Mouse (Mus musculus): Measurements from ENCODE around the gene Lpxn.

The Lpxn gene

DNA sequence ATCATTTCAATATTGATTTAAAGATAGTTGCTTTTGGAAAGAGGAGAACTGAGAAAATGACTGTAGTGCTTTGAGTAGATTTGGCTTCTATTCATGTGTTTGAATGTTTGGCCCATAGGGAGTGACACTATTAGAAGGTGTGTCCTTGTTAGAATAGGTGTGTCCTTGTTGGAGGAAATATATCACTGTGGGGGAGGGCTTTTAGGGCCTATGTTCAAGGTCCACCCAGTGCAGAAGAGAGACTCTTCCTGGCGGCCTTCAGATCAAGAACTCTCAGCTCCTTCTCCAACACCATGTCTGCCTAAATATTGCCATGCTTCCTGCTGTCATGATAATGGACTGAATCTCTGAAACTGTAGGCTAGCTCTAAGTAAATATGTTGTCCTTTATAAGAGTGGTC is 8.2 kb downstream of the Lpxn start:
- no peak for DNase-seq (ENCODE audit: low spot score in 2 of 2)

DNA sequence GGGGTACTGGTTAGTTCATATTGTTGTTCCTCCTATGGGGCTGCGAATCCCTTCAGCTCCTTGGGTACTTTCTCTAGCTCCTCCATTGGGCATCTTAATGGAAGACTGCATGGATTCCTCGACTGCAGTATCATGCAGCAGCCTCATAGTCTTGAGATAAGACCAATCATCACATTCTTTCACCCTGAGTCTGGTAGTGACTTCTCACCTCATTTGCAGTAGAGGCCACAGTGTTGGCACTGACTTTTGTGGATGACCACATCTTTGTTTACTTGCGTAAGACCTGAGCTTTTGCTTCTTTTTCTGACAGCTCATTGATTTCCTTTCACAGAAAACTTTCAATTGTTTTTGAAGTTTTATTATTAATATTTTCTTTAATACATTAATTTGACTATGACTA is 9.7 kb downstream of the Lpxn start:
- no peak for DNase-seq (ENCODE audit: low spot score in 2 of 2)

DNA sequence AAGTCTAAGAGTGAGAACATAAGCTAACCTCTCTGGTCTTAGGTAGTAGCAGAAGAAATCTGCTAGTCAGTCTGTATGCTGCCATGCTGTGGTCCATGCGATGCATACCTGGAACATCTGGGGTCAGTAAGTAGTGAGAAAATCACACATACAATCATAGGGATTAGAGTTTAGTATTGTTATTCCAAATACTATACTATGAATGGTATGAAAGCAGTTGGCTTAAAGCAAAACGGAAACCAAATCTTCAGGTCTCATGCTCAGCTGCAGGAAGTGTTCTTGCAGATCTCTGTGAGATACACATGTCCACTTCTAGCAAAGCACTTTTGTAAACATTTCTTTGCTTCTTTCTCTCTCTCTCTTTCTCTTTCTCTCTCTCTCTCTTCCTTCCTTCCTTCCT is 10.2 kb downstream of the Lpxn start:
- no peak for DNase-seq (ENCODE audit: low spot score in 2 of 2)

DNA sequence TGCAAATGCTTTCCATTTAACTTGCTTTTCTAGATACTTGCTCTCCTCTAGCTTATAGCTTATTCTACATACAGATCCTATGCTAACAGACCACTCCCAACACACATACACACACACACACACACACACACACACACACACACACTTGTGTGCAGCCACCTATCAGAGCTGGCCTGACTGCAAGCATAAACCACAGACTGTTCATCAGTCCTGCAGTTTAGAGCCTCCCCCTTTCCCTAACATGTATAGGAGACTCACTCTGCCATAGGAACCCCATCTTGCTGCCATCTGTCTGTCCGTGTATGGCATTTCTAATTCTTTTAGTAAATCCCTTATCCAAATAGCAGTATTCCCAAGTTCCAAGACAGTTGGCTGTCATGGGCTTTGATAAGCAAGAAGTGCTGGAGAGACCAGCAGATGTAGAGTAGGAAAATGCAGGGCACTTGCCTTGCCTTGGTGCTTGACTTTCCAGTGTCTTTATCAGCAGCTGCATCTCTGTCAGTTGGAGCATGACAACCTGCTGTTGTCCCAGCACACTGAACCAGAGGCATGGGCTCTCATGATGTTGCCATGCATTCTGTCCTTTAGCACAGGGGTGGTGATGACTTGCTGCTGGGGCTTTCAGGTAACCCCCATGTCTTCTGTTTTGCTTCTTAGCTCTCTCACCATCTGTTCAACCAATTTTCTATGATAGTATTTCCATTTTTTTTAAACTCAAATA is 16.8 kb downstream of the Lpxn start:
- no peak for DNase-seq (ENCODE audit: low spot score in 2 of 2)

DNA sequence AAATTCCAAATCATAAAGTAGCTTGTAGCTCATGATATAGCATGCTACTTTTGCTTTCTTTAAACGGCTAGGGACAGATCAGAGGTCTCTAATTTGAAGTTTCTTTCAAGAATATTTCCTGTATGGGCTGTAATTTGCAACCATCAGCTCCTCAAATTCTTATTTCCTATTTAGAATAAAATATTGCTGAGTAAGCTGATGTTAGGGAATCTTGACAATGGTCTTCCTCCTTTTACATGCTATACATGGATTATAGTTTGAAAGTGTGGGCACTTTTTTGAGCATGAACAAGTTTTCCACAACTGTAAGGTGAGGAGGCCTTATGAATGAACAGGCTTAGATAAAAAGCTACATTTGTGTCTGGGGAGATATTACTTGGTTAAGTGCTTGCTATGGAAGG is 17.9 kb downstream of the Lpxn start:
- no peak for DNase-seq (ENCODE audit: low spot score in 2 of 2)

DNA sequence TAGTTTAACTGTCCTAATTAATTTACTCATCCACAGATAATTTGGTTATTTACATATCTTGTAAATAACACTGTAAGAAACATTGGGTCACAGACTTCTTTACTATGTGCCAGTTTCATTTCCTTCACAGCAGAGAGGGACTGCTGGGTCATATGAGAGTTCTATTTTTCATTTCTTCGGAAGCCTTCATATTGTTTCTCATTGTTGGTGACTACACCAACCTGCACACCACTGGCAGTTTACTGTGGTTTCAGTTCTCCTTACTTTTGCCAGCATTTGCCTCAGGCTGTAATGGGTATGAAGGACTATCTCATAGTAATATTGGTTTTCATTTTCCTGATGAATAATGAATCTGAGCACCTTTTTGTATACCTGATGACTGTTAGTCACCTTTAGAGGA is 22.5 kb downstream of the Lpxn start:
- no peak for DNase-seq (ENCODE audit: low spot score in 2 of 2)

DNA sequence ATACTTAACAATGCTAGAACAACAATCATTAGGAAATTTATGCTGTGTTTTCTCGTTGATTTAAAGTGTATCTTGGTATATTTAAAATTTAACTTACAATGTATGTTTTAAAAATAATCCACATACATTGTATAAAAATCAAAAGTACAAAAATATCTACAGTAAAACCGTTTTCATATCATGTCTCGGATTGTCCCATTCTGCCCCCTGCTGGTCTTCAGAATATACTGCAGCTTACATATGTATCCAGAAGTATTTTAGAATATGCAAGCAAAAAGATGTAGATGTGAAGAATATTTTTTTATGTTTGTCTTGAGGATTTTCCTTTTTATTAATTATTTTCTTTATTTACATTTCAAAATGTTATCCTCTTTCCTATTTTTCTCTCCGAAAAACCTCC is 24.4 kb downstream of the Lpxn start:
- DNase-seq (ENCODE audit: low spot score in 2 of 2): peak; percentile 20 to 27

DNA sequence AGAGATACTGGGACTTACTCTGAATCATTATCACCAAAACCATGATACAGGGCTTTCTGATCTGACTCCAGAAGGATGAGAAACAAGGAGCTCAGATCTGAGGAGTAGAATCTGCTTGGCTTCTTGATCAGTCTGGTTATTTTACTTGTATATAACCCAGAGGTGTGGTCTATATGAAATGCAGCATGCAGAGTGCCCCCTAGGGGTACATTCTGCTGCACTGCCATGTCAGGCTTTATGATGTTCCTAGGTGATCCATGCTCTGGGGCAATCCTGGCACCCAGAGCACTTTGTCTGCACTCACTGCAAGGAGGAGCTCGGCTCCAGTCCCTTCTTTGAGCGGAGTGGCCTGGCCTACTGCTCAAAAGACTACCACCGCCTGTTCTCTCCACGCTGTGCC is 28.6 kb downstream of the Lpxn start:
- no peak for DNase-seq (ENCODE audit: low spot score in 2 of 2)

DNA sequence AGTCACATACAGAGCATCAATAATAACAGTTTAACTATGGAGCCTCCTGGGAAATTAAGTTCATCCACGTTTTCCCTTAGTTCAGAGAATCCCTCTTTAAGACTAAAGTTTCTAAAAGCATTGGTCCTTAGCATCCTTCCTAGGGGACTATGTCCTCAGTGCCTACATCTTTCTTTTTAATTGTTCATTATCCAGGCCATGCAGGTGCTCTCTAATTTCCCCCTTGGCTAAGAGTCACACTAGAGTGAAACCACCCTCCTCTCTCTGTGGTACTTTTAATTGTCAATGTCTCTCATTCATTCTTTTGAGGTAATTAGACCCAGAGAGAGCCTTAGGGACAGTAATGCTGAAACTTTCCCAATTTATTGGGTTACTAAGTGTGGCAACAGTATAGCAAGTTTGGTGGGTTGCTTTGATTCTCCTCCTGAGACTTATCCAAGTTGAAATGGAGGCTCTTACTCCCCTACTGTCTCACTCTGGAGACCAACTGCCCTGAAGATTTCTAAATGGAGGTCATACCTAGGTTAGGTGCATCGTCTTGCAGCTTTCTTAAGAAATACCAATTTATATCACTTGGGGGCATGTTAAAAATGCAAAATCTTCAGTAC is 34.9 kb downstream of the Lpxn start:
- DNase-seq (ENCODE audit: low spot score in 2 of 2): no peak

DNA sequence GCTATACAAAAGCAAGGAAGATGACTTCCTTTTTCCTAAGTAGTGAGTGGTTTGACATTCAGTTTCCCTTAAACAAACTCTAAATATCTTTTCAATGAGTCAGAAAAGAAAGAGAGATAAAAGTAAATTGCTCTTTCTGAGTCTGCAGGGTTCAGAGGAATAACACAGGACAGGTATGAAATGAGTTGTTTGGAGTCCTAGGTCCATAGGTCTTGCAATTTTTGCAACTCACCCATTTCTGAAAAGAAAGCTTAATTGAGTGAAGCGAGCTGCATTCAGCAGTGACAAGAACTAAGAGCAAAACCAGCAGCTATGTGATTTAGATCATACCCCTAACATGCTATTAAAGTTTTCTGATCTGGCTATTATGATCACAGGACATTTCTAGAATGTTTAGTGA is 35.6 kb downstream of the Lpxn start:
- DNase-seq (ENCODE audit: low spot score in 2 of 2): no peak

DNA sequence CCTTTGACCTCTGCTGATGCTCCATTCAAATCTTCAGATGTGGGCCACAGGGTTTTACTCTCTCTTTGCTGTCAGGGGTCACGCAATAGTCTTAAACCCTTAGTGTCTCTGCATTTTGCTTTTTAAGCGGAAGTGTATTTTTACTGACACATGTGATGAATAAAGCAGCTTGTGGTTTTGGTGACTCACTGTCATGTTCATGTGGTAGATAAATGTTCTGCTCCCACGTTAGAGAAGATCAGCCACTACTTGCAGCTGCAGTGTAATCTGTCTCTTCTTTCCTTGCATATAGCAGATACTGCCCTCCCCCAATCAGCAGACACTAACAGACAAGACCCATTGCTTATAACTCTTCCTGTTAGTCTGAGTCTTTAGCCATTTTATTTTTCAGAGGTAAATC is 37.6 kb downstream of the Lpxn start:
- peak in 1 of 2 experiments; percentile 2 for DNase-seq (ENCODE audit: low spot score in 2 of 2)

DNA sequence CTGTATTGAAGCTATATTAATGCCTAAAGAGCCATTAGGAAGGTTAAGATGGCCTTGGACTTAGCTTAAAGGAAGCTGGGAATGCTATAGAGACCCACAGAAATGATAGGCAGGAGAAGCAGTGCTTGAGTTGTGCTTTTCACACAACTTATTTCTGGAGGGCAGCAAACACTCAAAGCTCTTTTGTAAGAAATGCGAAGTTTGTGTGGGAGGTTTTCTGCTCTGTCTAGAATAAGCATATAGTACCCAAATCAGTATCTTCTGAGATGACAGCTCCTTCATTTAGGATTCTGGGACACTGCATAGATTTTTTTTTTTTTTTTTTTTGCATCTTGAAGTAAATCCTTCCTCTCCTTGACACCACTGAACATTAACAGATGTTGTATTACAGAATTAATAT is 42.5 kb downstream of the Lpxn start:
- no peak for DNase-seq (ENCODE audit: low spot score in 2 of 2)

DNA sequence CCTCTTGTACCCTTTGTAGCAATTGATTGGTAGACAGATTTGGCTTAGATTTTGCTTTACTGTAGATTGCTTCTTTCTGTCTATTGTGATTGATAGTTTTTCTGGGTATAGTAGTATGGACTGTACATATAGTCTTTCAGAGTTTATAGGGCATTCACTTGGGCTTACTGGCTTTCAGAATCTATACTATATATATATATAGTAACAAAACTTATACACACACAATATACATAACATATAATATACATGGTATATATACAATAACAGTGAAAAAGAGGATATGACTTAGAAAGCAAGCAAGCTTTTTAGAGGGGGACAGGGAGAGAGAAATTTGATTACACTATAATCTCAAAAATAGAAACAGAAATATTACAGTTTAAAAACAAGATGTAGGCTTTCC is 50.4 kb downstream of the Lpxn start, which contains the start of gene Gm5244:
Gene Gm5244, plus strand, starts transcription at position 301 of the 400 bp plus-strand sequence.
- no peak for DNase-seq (ENCODE audit: low spot score in 2 of 2)

DNA sequence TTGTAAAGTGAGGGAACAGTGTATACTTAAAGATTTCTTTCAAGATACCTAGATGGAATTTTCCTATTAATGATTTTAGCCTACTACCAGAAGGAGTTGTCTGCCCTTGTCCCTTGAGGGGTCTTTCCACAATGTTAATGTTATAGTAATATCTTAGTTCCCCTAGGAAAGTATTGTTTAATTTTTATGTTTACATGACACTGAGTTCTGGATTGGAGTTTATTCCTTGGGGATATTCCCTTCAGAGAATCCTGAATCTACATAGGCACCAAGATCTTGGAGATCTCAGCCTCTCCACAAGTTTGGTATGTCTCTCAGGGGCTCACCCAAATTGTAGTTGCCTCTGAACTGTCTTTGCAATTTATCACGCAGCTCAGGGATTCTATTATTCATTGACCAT is 61.0 kb downstream of the Lpxn start, which contains the start of gene Olfr1444:
Gene Olfr1444, plus strand, starts transcription at position 301 of the 400 bp plus-strand sequence.
- DNase-seq (ENCODE audit: low spot score in 2 of 2): no peak

All from right cerebral cortex, adult 2 months (tissue).